Mouse (Mus musculus) CH12F3 (cell line): ENCODE measurements around the gene Smurf1.

Experiments used
- in situ Hi-C: fragments of 300-500 bp; cut with MboI; formaldehyde crosslinking; loops from 2 replicates; pipeline ENCODE4 v1.14.3; 2020; ENCODE audit warnings: low sequenced_read_pairs

The Smurf1 gene

DNA sequence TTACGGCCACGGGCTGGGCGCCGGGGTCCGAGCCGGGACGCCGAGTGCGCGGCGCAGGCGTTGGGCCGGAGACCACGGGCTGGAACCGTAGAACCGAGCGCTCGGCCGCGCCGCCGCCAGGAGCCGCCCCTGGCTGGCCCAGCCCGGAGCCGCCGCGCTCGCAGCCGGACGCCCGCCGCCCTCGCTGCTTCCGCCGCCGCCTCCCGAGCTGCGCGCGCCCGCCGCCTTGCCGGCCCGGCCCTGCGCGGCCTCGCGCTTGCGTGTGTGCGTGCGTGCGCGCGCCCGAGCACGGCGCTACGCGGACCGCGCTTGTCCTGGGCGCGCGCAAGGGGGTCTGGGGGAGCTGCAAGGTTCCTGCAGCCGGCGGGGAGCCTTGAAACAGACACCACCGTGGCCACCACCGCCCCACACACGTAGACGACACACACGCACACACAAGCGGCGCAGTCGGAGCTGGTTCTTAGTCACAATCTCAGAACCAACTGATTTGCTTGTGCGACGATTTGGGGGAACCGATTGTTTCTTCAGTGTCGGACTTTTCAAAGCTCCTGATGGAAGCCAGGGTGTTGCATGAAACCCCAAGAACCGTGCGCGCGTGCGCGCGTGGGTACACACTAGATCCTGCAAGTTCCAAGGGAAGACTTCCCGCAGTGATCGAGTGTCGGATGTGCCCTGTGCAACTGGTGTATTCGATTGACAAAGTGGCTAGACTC is at the start of gene Smurf1:
TSS of gene Smurf1 (minus strand) at position 209 of the 713 bp plus-strand sequence.
- in situ Hi-C loops = no loop called here

DNA sequence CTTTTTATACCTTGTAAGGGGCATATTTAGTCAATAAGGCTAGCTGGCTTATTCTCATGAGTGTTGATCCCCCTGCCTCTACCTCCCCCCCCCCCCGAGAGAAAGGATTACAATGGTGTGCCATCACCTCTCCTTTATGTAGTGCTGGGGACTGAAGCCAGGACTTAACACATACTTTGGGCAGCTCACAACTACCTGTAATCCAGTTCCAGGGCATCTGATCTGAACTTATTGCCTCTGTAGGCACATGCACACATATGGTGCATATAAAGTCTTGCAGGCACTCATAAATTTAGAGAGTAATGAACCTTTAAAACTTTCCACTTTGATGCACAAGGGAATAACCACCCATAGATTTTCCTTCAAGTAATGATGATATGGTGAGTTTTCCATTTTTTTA is 48.6 kb upstream of the Smurf1 start:
- in situ Hi-C loops = no loop called here

DNA sequence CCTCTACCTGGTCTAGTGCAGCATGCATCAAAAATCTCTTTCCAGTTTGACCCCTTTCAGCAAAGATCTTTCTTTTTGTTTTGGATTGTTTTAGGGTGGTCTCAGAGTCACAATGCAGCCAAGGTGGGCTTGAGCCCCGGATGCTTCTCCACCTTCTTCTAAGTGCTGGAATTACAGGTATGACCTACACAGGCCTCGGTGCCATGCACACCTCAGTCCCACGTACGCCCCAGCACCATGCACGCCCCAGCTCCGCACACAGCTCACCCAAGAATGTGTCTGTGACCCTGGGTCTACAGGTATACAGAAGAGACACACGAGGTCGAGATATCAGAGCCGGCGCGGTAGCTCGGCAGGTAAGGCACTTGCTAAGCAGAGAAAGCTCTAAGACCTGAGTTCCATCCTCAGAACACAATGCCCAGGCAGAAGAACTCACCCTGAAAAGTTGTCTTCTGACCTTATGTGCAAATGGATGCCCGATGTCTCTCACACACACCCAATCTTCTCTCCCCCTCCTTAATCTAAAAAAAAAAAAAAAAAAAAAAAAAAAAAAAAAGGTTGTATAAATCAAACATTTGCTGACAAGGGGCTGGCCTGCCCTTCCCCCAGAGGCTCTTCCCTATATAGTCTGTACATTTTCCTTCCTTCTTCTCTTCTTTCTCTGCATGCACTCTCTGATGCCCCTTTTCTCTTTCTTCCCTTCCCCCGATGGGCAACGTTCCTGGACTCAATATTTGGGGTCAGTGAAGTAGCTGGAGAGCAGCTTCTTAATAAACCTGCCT is 43.4 kb upstream of the Smurf1 start:
- in situ Hi-C loops = no loop called here

DNA sequence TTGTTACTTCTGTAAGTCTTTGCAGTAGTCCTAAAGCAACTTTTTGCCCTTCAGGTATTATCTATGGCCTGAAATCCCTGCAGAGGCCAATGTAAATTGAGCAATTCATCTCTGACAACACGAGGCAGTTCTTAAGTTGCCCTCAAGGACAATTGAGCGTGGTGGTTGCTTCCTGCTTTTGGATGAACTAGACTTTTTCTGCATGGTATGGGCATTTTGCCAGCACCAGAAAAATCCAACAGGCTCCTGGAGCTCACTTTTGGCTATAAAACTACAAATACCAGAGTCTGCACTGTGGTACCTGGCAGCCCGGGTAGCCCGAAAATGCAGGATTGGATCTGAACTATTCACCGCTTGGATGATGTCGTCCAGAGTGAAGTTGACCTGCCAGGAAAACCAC is 39.9 kb upstream of the Smurf1 start:
- in situ Hi-C loops = no loop called here

DNA sequence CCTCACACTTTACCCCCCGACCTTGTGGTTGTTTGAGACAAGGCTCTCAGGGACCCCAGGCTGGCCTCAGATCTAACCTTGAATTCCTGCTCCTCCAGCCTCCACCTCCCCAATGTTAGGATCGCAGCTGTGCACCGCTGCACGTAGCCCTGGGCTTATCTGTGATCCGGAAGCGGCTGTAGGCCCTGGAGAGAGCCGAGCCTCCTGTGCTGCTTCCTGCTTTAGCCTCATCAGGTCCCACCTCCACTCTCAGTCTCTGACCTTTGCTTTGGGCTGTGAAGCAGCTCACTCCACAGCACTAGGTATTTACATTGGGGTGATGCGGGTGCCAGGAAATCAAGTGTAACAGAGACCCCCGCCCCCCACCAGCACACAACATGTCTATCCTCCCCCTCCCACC is 38.8 kb upstream of the Smurf1 start:
- in situ Hi-C loops = no loop called here

DNA sequence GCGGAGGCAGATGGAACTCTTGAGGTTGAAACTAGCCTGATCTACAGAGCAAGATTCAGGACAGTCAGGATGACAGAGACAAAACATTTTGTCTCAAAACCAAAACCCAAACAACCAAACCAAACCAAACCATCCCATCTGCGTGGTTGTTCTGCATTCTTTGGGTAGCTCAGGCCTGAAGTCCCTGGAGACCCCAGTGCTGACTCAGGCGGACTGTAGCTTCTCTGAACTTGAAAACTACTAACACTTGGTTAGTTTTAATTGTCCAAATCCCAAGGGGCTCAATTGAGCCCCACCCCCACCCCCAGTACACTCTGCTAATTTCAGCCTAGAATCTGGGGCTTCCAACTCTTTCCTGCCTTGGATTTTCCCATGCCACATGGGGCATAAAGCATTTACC is 37.7 kb upstream of the Smurf1 start:
- in situ Hi-C loops = no loop called here

- in situ Hi-C loops = no loop called here
These were observed 32.8 kb upstream of the Smurf1 start for GRCm38 (mm10) chr5:144998491-144998890.

DNA sequence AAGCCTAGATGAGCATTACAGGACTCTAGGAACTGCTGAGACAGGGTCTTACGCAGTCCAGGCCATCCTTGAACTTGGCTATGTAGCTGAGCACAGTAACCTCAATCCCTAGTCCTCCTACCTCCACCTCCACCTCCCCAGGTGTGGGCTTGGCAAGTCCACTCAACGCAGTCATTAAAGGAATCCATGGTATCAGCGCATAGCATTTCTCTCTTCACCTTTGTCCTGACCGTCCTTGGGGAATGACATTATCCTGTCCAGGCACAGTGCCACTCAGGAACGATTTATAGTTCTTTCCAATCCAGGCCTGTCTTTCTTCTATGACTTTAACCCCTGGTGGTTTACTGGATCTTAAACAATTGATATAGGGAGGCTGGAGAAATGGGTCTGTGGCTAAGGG is 24.8 kb upstream of the Smurf1 start:
- in situ Hi-C loops = no loop called here

DNA sequence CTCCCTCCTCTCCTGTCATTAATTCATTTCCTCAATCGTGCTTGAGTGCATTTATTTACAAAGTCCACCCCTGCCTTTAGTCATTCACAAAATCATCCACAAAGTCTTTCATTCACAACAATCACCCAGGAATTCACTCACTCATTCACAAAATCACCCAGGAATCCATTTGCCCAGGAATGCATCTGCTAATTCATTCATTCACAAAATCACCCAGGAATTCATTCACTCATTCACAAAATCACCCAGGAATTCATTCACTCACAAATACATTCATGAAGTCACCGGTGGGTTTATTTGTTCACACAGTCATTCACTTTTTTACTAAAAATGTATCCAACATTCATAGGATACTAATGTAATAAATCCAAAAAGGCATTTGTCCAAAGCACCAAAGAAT is 24.4 kb upstream of the Smurf1 start:
- in situ Hi-C loops = no loop called here

- in situ Hi-C loops = no loop called here
These were observed 23.4 kb upstream of the Smurf1 start for GRCm38 (mm10) chr5:144989061-144989405.

GRCm38 (mm10) chr5:144988340-144989060 is 22.9 kb upstream of the Smurf1 start:
- in situ Hi-C loops = no loop called here

- in situ Hi-C loops = no loop called here
These were observed 21.9 kb upstream of the Smurf1 start for GRCm38 (mm10) chr5:144987561-144987960.

DNA sequence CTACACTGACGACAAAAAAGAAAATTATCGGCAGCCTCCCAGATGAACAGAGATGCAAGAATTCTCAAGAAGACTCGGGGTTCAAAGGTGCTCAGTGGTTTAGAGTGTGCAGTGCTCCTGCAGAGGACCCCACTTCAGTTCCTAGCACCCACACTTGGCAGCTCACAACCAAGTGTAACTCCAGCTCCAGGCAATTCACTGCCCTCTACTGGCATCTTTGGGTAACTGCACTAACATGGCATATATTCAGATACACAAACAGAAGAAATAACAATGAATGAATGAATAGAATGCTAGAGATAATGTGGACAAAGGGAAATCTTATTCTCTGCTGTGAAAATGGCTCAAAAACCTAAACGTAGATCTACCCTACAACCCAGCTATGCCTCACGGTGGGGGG is 19.2 kb upstream of the Smurf1 start:
- in situ Hi-C loops = no loop called here

DNA sequence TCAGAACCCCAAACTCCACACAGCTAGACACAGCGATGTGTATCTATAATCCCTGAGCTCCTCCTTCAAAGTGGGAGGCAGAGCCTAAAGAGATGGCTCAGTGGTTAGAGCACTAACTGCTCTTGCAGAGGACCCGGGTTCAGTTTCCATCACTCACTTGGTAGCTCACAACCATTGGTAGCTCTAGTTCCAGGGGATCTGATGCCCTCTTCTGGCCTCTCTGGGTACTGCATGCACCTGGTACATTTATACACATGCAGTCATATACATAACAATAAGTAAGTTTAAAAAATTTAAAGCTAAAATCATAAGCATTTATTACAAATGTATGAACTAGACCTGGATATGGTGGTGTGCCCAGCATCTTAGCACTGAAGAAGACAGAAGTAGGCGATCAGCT is 17.6 kb upstream of the Smurf1 start:
- in situ Hi-C loops = no loop called here

DNA sequence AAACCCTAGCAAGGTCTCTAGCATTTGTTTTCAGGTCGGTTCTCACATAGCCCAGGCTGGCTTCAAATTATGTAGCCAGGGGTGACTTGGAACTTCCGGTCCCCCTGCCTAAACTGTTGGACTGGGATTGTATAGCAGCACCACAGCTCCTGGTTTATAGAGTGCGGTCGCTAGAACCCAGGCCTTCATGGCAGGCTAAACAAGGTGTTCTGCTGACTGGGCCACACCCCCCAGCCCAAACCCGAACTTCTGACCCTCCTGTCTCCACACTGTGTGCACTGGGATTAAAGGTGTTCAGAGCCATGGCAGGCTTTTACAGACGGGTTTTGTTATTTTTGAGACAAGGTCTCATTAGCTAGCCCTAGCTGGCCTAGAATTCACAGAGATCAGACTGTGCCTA is 13.5 kb upstream of the Smurf1 start:
- in situ Hi-C loops = no loop called here

DNA sequence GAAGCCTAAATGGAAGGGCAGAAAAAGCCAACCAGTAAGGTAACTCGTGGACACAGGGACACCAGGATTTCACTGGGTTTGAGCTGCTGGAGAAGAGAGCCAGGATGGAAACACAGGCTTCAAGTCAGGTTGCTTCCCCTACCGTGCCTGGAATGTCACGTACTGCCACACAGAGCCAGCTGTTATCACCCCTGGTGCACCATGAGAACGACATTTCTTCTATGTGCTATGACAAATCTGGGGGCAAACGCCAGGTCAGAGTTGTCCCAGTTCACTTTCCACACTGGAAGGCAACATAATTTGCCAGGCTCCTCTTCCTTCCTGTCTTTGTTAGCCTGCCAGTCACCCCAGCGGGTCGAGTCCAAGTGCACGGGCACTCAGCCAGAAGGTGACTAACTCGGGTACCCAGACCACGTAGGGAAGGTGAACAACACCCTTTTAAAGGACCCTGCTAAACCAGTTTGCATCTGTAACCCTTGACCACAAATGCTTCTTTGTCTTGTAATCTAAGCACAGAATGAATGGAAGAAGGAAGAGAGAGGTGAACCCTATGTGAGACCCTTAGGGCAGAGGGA is 13.0 kb upstream of the Smurf1 start:
- in situ Hi-C loops = no loop called here

- in situ Hi-C loops = no loop called here
These were observed 5.6 kb upstream of the Smurf1 start for GRCm38 (mm10) chr5:144971266-144971665.

DNA sequence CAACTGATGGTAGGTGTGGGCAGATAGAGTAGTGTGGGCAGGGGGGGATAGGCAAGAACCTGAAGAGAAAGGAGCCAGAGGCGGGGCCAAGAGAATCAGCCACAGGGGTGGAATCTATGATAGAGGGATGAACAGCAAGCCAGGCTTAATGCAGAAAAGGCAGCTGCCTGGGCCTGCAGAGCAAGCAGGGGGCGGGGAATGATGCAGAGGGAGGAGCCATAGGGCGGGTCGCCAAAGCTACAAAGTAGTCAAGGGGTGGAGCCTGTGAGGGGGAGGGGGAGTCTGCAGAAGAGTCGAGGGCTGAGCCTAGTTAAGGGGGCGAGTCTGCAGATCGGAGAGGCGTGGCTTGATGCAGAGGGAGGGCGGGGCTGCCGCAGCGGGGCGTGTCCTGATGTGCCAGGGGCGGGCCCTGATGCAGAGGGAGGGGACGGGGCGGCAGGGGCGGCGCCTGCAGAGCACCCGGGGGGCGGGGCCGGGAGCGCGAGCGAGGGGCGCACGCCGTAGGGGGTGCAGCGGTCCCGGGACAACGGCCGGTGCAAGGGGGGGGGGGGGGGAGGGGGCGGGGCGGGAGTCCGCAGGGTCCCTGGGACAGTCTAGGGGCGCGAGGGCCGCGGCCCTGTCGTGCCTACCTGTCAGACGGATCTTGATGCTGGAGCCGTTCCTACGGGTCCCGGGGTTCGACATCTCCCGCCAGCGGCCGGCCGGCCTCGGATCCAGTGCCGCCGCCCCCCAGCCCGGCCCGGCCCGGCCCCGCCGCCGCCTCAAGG is 592 bp downstream of the Smurf1 start:
- in situ Hi-C loops = no loop called here

DNA sequence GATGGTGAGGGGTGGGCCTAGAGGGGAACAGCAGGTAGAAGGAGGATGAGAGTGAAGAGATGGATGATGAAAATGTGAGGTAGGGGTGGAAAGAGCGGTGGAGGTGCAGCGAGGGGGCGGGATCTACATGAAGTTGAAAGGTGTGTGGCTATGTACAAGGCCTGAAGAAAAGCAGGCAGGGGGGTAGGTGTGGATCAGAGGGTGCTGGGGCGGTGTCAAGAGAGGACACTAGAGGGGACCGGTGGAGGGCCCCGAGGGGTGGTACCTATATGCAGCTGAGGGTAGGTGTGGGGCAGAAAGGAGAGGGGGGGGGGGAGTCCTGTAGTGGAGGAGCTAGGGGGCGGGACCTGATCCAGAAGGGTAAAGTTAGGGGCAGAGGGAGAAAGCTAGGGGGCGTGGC is 1.2 kb downstream of the Smurf1 start:
- in situ Hi-C loops = no loop called here

DNA sequence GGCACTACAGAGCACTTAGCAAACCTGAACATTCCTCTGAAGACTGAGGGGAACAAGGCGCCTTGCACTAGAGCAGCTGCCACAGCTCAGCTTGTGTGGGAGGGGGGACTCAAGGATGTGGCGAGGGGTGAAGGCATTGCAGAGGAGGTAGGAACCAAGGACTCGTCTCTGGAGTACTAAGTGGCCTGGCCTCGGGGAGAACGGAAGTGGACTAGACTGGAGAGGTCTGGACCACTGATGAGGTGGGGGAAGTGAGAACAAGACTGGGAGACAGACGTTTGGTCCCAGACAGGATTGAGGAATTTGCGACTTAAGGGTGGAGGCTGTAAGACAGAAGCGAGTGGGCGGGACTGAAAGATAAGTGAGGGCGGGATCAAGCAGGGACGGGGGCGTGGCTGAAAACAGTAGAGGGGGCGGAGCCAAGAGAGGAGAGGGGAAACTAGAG is 1.8 kb downstream of the Smurf1 start:
- in situ Hi-C loops = no loop called here

GRCm38 (mm10) chr5:144963401-144963800 is 2.2 kb downstream of the Smurf1 start:
- in situ Hi-C loops = no loop called here
